Mouse (Mus musculus): ENCODE results near the gene Smco3. TPM values are rescaled to one million over a fixed set of nuclear protein-coding genes. Genes with fewer than 3 reads are reported as not detected.

Gene Smco3
- total RNA-seq, 2 experiments from 2014 or later, result 1.1 to 1.2 TPM

- peak; percentile 83 for ATAC-seq (replicated peaks; ENCODE audit: low FRiP score, low TSS enrichment, poor library complexity, severe bottlenecking)
These were observed 13.1 kb upstream of the Smco3 start for GRCm38 (mm10) chr6:136848399-136848798.

DNA sequence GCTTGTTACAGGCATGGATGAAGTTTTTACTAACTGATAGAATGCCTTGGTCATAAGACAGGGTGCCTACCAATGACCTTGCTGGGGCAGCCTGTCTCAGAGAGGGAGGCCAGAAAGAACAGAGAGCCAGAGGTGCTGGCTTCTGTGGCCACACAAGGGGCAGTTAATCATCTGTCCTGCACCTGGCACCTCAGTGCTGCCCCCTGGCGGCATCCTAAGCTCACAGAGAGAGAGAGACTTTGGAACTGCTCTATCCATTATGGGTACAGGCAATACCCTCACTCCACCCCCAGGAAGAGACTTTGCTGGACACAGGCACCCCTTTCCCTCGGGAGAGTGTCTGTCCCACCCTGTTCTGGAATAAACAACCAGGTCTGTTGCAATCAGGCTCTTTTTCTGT is 12.5 kb upstream of the Smco3 start:
- ATAC-seq (replicated peaks; ENCODE audit: low FRiP score, low TSS enrichment, poor library complexity, severe bottlenecking), result peak; percentile 57

DNA sequence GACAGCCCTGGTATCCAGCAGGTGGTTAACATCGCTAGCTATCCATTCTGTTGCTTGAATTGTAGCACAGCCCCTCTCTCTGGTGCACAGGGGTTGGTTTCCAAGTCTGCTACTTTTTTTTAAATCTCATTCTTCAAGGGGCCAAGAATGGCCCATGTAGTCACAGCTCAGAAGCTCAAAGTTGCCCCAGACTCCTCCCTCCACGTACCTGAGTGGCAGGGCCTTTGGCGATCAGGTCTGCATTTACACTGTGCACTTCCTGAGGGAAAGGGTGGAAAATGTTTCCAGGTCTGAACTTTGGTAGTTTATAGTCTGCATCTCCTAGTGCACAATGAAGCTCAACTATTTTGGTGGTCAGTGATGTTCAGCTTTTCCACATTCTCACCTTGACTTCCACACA is 12.0 kb upstream of the Smco3 start:
- no peak for ATAC-seq (replicated peaks; ENCODE audit: low FRiP score, low TSS enrichment, poor library complexity, severe bottlenecking)

- ATAC-seq (replicated peaks; ENCODE audit: low FRiP score, low TSS enrichment, poor library complexity, severe bottlenecking), result no peak
These were observed 10.6 kb upstream of the Smco3 start for GRCm38 (mm10) chr6:136845706-136846480.

- no peak for ATAC-seq (replicated peaks; ENCODE audit: low FRiP score, low TSS enrichment, poor library complexity, severe bottlenecking)
These were observed 9.7 kb upstream of the Smco3 start for GRCm38 (mm10) chr6:136844903-136845302.

GRCm38 (mm10) chr6:136837323-136837722 is 2.1 kb upstream of the Smco3 start:
- no peak for ATAC-seq (replicated peaks; ENCODE audit: low FRiP score, low TSS enrichment, poor library complexity, severe bottlenecking)

GRCm38 (mm10) chr6:136831712-136832111 is 3.5 kb downstream of the Smco3 start:
- ATAC-seq (replicated peaks; ENCODE audit: low FRiP score, low TSS enrichment, poor library complexity, severe bottlenecking), result no peak

DNA sequence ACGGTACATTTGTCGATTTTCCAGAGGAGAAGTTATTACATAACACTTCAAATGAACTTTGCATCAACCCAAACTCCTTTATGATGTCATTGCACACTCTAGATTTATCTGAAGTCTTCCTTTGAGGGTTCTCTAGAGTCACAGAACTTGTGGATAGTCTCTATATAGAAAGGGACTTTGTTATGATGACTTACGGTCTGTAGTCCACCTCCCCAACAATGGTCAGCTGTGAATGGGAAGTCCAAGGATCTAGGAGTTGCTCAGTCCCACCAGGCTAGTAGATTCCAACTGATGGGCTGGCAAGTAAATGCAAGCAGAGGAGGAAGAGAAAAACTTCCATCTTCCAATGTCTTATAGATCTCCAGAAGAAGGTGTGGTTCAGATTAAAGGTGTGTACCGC is 6.6 kb downstream of the Smco3 start:
- no peak for ATAC-seq (replicated peaks; ENCODE audit: low FRiP score, low TSS enrichment, poor library complexity, severe bottlenecking)

DNA sequence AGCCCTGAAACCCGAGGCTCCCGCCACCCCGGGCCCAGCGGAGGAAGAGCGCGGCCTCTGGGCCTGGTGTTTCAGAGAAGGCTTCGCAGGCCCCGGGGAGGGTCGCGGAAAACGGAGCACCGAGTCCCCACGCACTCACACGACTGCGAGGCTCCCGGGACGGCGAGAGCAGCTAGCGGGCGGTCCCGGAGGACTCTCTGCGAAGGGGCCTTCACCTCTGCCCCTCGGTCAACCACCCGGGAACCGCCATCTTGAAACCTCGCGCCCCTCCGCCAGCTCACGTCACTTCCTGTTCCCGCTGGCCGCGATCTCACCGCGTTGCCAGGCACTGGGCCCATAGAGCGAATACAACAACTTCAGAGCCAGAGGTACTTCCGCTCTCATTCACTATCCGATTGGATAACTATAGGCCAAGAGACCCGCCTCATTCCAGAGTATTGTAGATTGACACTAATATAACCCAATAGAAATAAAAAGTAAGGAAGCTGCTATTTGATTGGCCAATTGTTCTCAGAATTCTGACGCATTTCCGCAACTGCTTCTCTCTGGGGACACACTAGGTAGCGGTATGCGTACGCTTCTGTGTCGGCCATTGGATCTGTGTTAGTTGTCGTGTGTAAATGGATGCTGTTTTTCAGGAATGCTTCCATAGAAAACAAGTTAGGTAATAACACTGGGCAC is 7.2 kb downstream of the Smco3 start, which contains the start of gene Wbp11:
Gene Wbp11 (minus strand): TSS at position 353 of the 681 bp plus-strand sequence.
- peak; percentile 99 for ATAC-seq (replicated peaks; ENCODE audit: low FRiP score, low TSS enrichment, poor library complexity, severe bottlenecking)

GRCm38 (mm10) chr6:136827516-136827880 is 7.8 kb downstream of the Smco3 start, which contains the start of gene BC049715:
TSS of gene BC049715 (plus strand) at chr6:136827626.
- peak; percentile 10; the same call in 1 of the 2 replicates for ATAC-seq (replicated peaks; ENCODE audit: low FRiP score, low TSS enrichment, poor library complexity, severe bottlenecking)

GRCm38 (mm10) chr6:136827116-136827515 is 8.1 kb downstream of the Smco3 start:
- no peak for ATAC-seq (replicated peaks; ENCODE audit: low FRiP score, low TSS enrichment, poor library complexity, severe bottlenecking)

GRCm38 (mm10) chr6:136824987-136825386 is 10.3 kb downstream of the Smco3 start:
- ATAC-seq (replicated peaks; ENCODE audit: low FRiP score, low TSS enrichment, poor library complexity, severe bottlenecking), result no peak

GRCm38 (mm10) chr6:136821086-136821485 is 14.2 kb downstream of the Smco3 start:
- no peak for ATAC-seq (replicated peaks; ENCODE audit: low FRiP score, low TSS enrichment, poor library complexity, severe bottlenecking)

DNA sequence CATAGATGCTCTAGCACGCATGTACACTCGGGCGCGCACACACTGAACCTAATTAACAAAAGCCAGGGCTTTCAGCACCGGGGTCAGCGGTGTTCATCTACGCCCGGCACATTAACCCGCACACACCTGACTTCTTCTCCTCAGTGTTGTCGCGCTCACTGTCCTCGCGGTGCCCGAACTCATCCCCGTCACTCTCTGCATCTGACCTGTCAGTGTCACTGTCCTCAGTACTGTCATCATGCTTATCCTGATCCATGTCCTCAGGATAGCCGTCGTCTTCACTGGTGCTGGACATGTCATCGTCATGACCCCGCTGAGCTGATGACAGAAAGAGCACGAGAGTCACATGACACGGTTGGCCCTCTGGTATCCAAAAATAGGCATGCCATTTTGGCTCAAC is 14.9 kb downstream of the Smco3 start:
- ATAC-seq (replicated peaks; ENCODE audit: low FRiP score, low TSS enrichment, poor library complexity, severe bottlenecking), result no peak

DNA sequence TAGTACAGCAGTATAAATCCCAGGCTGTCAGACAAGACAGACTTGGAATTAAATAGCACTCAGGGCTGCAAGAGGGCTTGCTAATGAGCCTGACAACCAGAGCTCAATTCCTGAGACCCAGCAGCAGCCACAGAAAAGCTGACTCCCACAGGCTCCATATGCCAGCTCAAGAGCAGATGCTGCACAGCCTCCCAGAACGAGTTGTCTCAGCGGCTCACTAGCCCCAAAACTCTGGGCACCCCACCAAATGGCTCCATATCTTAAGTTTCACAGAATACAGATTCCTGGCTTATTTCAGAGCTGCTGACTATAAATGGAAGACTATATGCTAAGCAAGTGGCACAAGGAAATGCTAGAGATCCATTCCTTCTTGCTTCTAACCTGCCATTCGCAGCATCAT is 17.7 kb downstream of the Smco3 start:
- ATAC-seq (replicated peaks; ENCODE audit: low FRiP score, low TSS enrichment, poor library complexity, severe bottlenecking), result no peak

GRCm38 (mm10) chr6:136816826-136817225 is 18.4 kb downstream of the Smco3 start:
- ATAC-seq (replicated peaks; ENCODE audit: low FRiP score, low TSS enrichment, poor library complexity, severe bottlenecking), result no peak

GRCm38 (mm10) chr6:136815381-136815780 is 19.9 kb downstream of the Smco3 start:
- no peak for ATAC-seq (replicated peaks; ENCODE audit: low FRiP score, low TSS enrichment, poor library complexity, severe bottlenecking)

DNA sequence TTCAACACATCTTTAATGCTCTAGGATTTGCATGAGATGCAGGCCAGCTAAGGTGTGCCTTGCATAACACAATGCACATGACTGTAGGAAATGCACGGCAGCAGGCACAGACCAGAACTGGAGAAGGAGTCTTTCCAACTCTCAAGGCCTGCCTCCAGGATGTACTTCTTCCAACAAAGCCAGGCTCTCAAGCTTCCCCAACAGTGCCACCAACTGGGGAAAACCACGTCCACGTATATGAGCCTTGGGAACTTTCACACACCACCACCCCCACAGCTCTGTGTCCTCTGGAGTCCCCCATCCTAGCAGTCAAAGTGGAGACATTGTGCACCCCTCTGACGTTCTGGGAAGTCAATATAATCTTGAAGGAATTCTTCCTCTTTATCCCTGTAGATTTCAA is 22.1 kb downstream of the Smco3 start:
- ATAC-seq (replicated peaks; ENCODE audit: low FRiP score, low TSS enrichment, poor library complexity, severe bottlenecking), result no peak

GRCm38 (mm10) chr6:136811196-136811595 is 24.1 kb downstream of the Smco3 start:
- no peak for ATAC-seq (replicated peaks; ENCODE audit: low FRiP score, low TSS enrichment, poor library complexity, severe bottlenecking)

DNA sequence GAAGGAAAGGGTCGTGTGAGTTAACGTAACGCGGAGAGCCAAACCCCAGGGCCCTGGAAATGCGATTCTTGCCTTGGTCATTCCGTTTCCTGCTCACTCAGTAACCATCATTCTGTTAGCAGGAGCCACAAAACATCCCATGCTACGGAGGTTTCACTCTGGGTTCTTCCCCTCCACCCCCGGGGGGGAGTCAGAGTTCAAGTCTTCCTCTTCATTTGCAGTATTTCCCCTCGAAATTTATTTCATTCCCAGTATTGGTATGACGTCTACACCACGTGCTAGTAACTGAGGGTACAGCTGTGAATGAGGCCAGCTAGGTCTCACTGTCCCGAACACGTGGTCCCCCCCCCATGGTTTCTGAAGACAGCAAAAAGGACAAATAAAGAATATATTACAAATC is 25.6 kb downstream of the Smco3 start:
- ATAC-seq (replicated peaks; ENCODE audit: low FRiP score, low TSS enrichment, poor library complexity, severe bottlenecking), result no peak

DNA sequence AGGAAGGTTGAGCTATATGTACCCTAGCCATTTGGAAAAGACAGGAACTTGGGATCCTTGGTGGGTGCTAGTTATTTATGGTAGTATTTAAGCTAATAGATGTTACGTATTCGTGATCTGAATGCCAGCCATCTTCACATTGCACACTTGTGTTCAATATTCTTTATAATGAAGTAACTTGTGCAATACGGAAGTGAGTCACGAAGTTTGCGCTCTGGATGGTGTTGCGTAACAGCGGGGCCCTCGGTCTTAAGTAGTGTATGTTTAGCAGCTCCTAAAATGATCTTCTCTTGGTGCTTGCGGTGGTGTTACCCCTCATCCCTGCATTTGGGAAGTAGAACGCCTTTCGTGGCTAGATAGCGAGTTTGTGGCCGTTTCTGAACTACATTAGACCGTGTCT is 26.2 kb downstream of the Smco3 start:
- no peak for ATAC-seq (replicated peaks; ENCODE audit: low FRiP score, low TSS enrichment, poor library complexity, severe bottlenecking)

All from megakaryocyte-erythroid progenitor cell, adult 5-6 weeks (primary cell).